Mouse (Mus musculus) left cerebral cortex, postnatal 36 days (tissue): ENCODE data around the gene Cd79b. TPM values are rescaled to one million over a fixed set of nuclear protein-coding genes. Genes with fewer than 3 reads are reported as not detected.

ENCODE experiments used
- DNase-seq, 2 experiments: peaks; one replicate each; pipeline ENCODE4 v3.0.0; 2021 to 2022; ENCODE audit warnings: low spot score in 2 of 2, mixed read lengths in 1 of 2
- intact Hi-C: fragments of 180-260 bp; cut with DNase I; formaldehyde crosslinking; loops from one replicate; pipeline ENCODE4 v1.15.1; 2025
- total RNA-seq, 2 experiments: library from RNA; stranded (reverse); gene quantifications; 2 replicates each; pipeline ENCODE4 v1.2.3; 2021

Cd79b gene
- total RNA-seq, 2 experiments from 2014 or later = 0.27 to 0.34 TPM

GRCm38 (mm10) chr11:106325566-106326206 is 11.1 kb upstream of the Cd79b start:
- peak; percentile 29 to 47 for DNase-seq
- intact Hi-C loops = loop anchor here (5.0 kb wide), 1 partner anchor 57 kb away; no protein-coding TSS in a partner anchor

GRCm38 (mm10) chr11:106324858-106325257 is 10.3 kb upstream of the Cd79b start:
- DNase-seq = no peak
- intact Hi-C loops = loop anchor here (5.0 kb wide), 1 partner anchor 57 kb away; no protein-coding TSS in a partner anchor

GRCm38 (mm10) chr11:106318406-106319366 is 4.1 kb upstream of the Cd79b start:
- intact Hi-C loops = no loop called here
- peak in 1 of 2 experiments; percentile 23 for DNase-seq

- intact Hi-C loops = no loop called here
- DNase-seq = no peak
Observed at GRCm38 (mm10) chr11:106317801-106318200, 3.2 kb upstream of the Cd79b start.

GRCm38 (mm10) chr11:106316416-106316815 is 1.9 kb upstream of the Cd79b start:
- intact Hi-C loops = no loop called here
- no peak for DNase-seq

GRCm38 (mm10) chr11:106313533-106313932 is 1.0 kb downstream of the Cd79b start:
- DNase-seq = no peak
- intact Hi-C loops = no loop called here

- intact Hi-C loops = no loop called here
Observed at GRCm38 (mm10) chr11:106310123-106310522, 4.4 kb downstream of the Cd79b start.

GRCm38 (mm10) chr11:106308162-106308561 is 6.4 kb downstream of the Cd79b start:
- no peak for DNase-seq
- intact Hi-C loops = no loop called here

More at GRCm38 (mm10) chr11:106310123-106310522, 4.4 kb downstream of the Cd79b start:
- peak in 1 of 2 experiments; percentile 10 for DNase-seq

- intact Hi-C loops = no loop called here
- no peak for DNase-seq
Observed at GRCm38 (mm10) chr11:106307432-106307831, 7.1 kb downstream of the Cd79b start.

GRCm38 (mm10) chr11:106306758-106307157 is 7.8 kb downstream of the Cd79b start:
- DNase-seq = no peak
- intact Hi-C loops = no loop called here

- intact Hi-C loops = no loop called here
- no peak for DNase-seq
Observed at GRCm38 (mm10) chr11:106306065-106306385, 8.5 kb downstream of the Cd79b start.

- DNase-seq = no peak
- intact Hi-C loops = no loop called here
Observed at GRCm38 (mm10) chr11:106305348-106306064, 9.1 kb downstream of the Cd79b start.

GRCm38 (mm10) chr11:106302634-106303033 is 11.9 kb downstream of the Cd79b start:
- DNase-seq = peak; percentile 14 to 20
- intact Hi-C loops = loop anchor here (1.0 to 2.0 kb wide), 2 partner anchors 64 to 90 kb away; no protein-coding TSS in a partner anchor

GRCm38 (mm10) chr11:106301765-106302164 is 12.8 kb downstream of the Cd79b start, which contains the start of gene Gh:
Gene Gh (minus strand): TSS chr11:106301865.
- intact Hi-C loops = loop anchor here (1.0 to 2.0 kb wide), 2 partner anchors 65 to 91 kb away; no protein-coding TSS in a partner anchor
- DNase-seq = no peak

- intact Hi-C loops = no loop called here
- DNase-seq = no peak
Observed at GRCm38 (mm10) chr11:106291861-106292260, 22.7 kb downstream of the Cd79b start.

- DNase-seq = no peak
- intact Hi-C loops = no loop called here
Observed at GRCm38 (mm10) chr11:106290376-106290775, 24.2 kb downstream of the Cd79b start.

- intact Hi-C loops = no loop called here
- DNase-seq = no peak
Observed at GRCm38 (mm10) chr11:106289369-106289768, 25.2 kb downstream of the Cd79b start.

GRCm38 (mm10) chr11:106286987-106287386 is 27.6 kb downstream of the Cd79b start:
- intact Hi-C loops = no loop called here

GRCm38 (mm10) chr11:106286206-106286605 is 28.4 kb downstream of the Cd79b start:
- intact Hi-C loops = no loop called here
- no peak for DNase-seq

More at GRCm38 (mm10) chr11:106286987-106287386, 27.6 kb downstream of the Cd79b start:
- no peak for DNase-seq

- intact Hi-C loops = no loop called here
- no peak for DNase-seq
Observed at GRCm38 (mm10) chr11:106284126-106284525, 30.4 kb downstream of the Cd79b start.
